Mouse (Mus musculus): Measurements from ENCODE around the gene Trpc1. TPM values are rescaled to one million over a fixed set of nuclear protein-coding genes. Genes with fewer than 3 reads are reported as not detected.

Gene Trpc1
- total RNA-seq, 2 experiments from 2014 or later, result 46.8 to 52.1 TPM

GRCm38 (mm10) chr9:95664290-95664989, 85.7 kb downstream of the Trpc1 start:
- intact Hi-C loops (cut with DNase I), result no loop called here
- peak in 1 of 2 experiments; percentile 40 for DNase-seq (ENCODE audit: extremely low spot score in 1 of 2, low spot score in 2 of 2)

- intact Hi-C loops (cut with DNase I), result no loop called here
Observed at GRCm38 (mm10) chr9:95657941-95658340, 92.2 kb downstream of the Trpc1 start.

More at GRCm38 (mm10) chr9:95657941-95658340, 92.2 kb downstream of the Trpc1 start:
- no peak for DNase-seq (ENCODE audit: extremely low spot score in 1 of 2, low spot score in 2 of 2)

Other genes with a start within 250 kb of the Trpc1 start
- gene U2surp, start 238.4 kb downstream of the Trpc1 start, total RNA-seq (2021), result 10 to 100 TPM; 66.3 to 67.9 TPM
- gene Paqr9, start 190.7 kb downstream of the Trpc1 start, total RNA-seq (2021), result 10 to 100 TPM; 38.1 to 38.8 TPM
- 1 to 10 TPM; 1.9 to 2.0 TPM for gene Pcolce2, start 112.8 kb downstream of the Trpc1 start, total RNA-seq (2021)
- 1 to 10 TPM; 4.2 to 5.6 TPM for gene Pls1, start 94.9 kb upstream of the Trpc1 start, total RNA-seq (2021)
- 10 to 100 TPM; 13.3 to 14.1 TPM for gene Atr, start 107.2 kb upstream of the Trpc1 start, total RNA-seq (2021)
- 10 to 100 TPM; 27.8 to 31.7 TPM for gene Xrn1, start 204.4 kb upstream of the Trpc1 start, total RNA-seq (2021)